Mouse (Mus musculus) olfactory bulb, adult 2 months (tissue): ENCODE data around the gene Gadd45g.

Experiments used
- CTCF ChIP-seq: fragments of 200-500 bp; IDR thresholded peaks from 2 replicates; pipeline ENCODE4 v1.5.1; 2012; ENCODE audit warnings: low read depth, mild to moderate bottlenecking, low read length, moderate library complexity; ENCODE audit not compliant: insufficient read depth
- POLR2A ChIP-seq: fragments of 200-500 bp; IDR thresholded peaks from 2 replicates; pipeline ENCODE4 v1.6.1; 2012; ENCODE audit warnings: mild to moderate bottlenecking, low read depth, low read length, moderate library complexity; ENCODE audit not compliant: insufficient read depth

- TF ChIP-seq CTCF (no peak), POLR2A (no peak)
These were observed 1.4 kb upstream of the Gadd45g start for GRCm38 (mm10) chr13:51845072-51845471.
